Mouse (Mus musculus) embryonic facial prominence, embryonic 12.5 days (tissue): ENCODE data around the gene Dop1b. TPM values are rescaled to one million over a fixed set of nuclear protein-coding genes. Genes with fewer than 3 reads are reported as not detected.

Experiments used
- ATAC-seq: fragments of 200-750 bp; cut with Nextera tagmentation; 2 replicates; pipeline ENCODE4 v1.8.0; 2017; ENCODE audit not compliant: insufficient number of reproducible peaks, insufficient read depth, low FRiP score, low TSS enrichment
- H3K27ac ChIP-seq: fragments of 300-500 bp; sonication (generic); 2 replicates; pipeline ENCODE4 v1.5.1; 2016; ENCODE audit warnings: mild to moderate bottlenecking
- H3K27me3 ChIP-seq: fragments of 300-500 bp; sonication (generic); 2 replicates; pipeline ENCODE4 v1.6.1; 2016; ENCODE audit warnings: mild to moderate bottlenecking, moderate library complexity
- H3K36me3 ChIP-seq: fragments of 300-500 bp; sonication (generic); 2 replicates; pipeline ENCODE4 v1.6.1; 2016; ENCODE audit warnings: mild to moderate bottlenecking
- H3K4me1 ChIP-seq: fragments of 300-500 bp; sonication (generic); 2 replicates; pipeline ENCODE4 v1.6.1; 2016
- H3K4me2 ChIP-seq: fragments of 300-500 bp; sonication (generic); replicated peaks from 2 replicates; pipeline ENCODE4 v1.6.1; 2016; ENCODE audit warnings: mild to moderate bottlenecking, moderate library complexity
- H3K4me3 ChIP-seq: fragments of 300-500 bp; sonication (generic); 2 replicates; pipeline ENCODE4 v1.5.1; 2016; ENCODE audit warnings: mild to moderate bottlenecking
- H3K9ac ChIP-seq: fragments of 300-500 bp; sonication (generic); 2 replicates; pipeline ENCODE4 v1.6.1; 2016; ENCODE audit warnings: mild to moderate bottlenecking, moderate library complexity
- H3K9me3 ChIP-seq: fragments of 300-500 bp; sonication (generic); 2 replicates; pipeline ENCODE4 v1.6.1; 2016; ENCODE audit warnings: mild to moderate bottlenecking, moderate library complexity
- WGBS: fragments of 180-500 bp; shearing (Covaris S2); methylation state at CpG from one replicate; pipeline ENCODE4 v1.1.7; 2016; 5-methylcytosine and 5-hydroxymethylcytosine counted together
- polyA plus RNA-seq: library from polyadenylated mRNA; unstranded; fragments of >200 nt; fragmentation: Nextera tagmentation; extraction: Ambion mirVana; gene quantifications from 2 replicates; pipeline ENCODE4 v1.2.1, GENCODE M21; 2016

Gene Dop1b
- polyA plus RNA-seq, 1 experiment from 2014 or later, result 11.9 TPM

GRCm38 (mm10) chr16:93834076-93834475 lies 122.4 kb downstream of the Dop1b start:
- 0 out of 2 replicates have a peak, but pooled peaks cover 2% of the 10 kb centered on the region for H3K36me3 ChIP-seq
- no peaks in the 10 kb centered on the region for H3K9me3 ChIP-seq
- H3K4me2 ChIP-seq, result no peak overlapping the region
- no peak overlapping the region for H3K9ac ChIP-seq
- WGBS, result 96% methylated on average over 2 of the region's 2 CpGs
- no peak overlapping the region for H3K4me3 ChIP-seq
- peaks cover 5% of the 10 kb centered on the region for H3K4me1 ChIP-seq
- H3K27me3 ChIP-seq, result no peaks in the 10 kb centered on the region
- ATAC-seq, result no peak
- H3K27ac ChIP-seq, result no peak overlapping the region

- no peak overlapping the region for H3K9ac ChIP-seq
- no peak for ATAC-seq
- H3K36me3 ChIP-seq, result 0 out of 2 replicates have a peak, but pooled peaks cover 2% of the 10 kb centered on the region
- no peaks in the 10 kb centered on the region for H3K9me3 ChIP-seq
- WGBS, result 93% methylated on average over 1 of the region's 1 CpGs
- H3K4me1 ChIP-seq, result no peaks in the 10 kb centered on the region
- H3K27me3 ChIP-seq, result no peaks in the 10 kb centered on the region
- H3K4me2 ChIP-seq, result no peak overlapping the region
- H3K27ac ChIP-seq, result no peak overlapping the region
- no peak overlapping the region for H3K4me3 ChIP-seq
Observed at GRCm38 (mm10) chr16:93839049-93839448, 127.3 kb downstream of the Dop1b start.

GRCm38 (mm10) chr16:93850527-93850926 lies 138.8 kb downstream of the Dop1b start:
- peaks cover 65% of the 10 kb centered on the region for H3K36me3 ChIP-seq
- WGBS, result 93% methylated on average over 3 of the region's 3 CpGs
- H3K4me2 ChIP-seq, result no peak overlapping the region
- no peak overlapping the region for H3K27ac ChIP-seq
- no peaks in the 10 kb centered on the region for H3K4me1 ChIP-seq
- no peak for ATAC-seq
- no peak overlapping the region for H3K9ac ChIP-seq
- no peak overlapping the region for H3K4me3 ChIP-seq
- no peaks in the 10 kb centered on the region for H3K9me3 ChIP-seq
- no peaks in the 10 kb centered on the region for H3K27me3 ChIP-seq

GRCm38 (mm10) chr16:93859967-93860366 lies 148.3 kb downstream of the Dop1b start:
- peaks cover 62% of the 10 kb centered on the region for H3K36me3 ChIP-seq
- H3K4me2 ChIP-seq, result no peak overlapping the region
- H3K9me3 ChIP-seq, result no peaks in the 10 kb centered on the region
- no peak for ATAC-seq
- WGBS, result 91% methylated on average over 4 of the region's 4 CpGs
- H3K4me3 ChIP-seq, result no peak overlapping the region
- H3K27ac ChIP-seq, result no peak overlapping the region
- no peaks in the 10 kb centered on the region for H3K4me1 ChIP-seq
- no peaks in the 10 kb centered on the region for H3K27me3 ChIP-seq
- no peak overlapping the region for H3K9ac ChIP-seq

Other genes with a start within 250 kb of the Dop1b start
- 20.8 and 23.1 TPM in 2 replicates for gene Setd4, start 107.8 kb upstream of the Dop1b start, polyA plus RNA-seq
- gene Cbr1, start 106.1 kb upstream of the Dop1b start, polyA plus RNA-seq, result 132 and 133 TPM in 2 replicates
- not detected in 2 replicates for gene Gm5678, start 83.8 kb upstream of the Dop1b start, polyA plus RNA-seq
- 3.3 and 4.4 TPM in 2 replicates for gene Cbr3, start 28.7 kb upstream of the Dop1b start, polyA plus RNA-seq
- 36.9 and 42.3 TPM in 2 replicates for gene Morc3, start 120.2 kb downstream of the Dop1b start, polyA plus RNA-seq
- gene Chaf1b, start 172.0 kb downstream of the Dop1b start, polyA plus RNA-seq, result 93.5 and 99.0 TPM in 2 replicates